In the genomic region with DNA sequence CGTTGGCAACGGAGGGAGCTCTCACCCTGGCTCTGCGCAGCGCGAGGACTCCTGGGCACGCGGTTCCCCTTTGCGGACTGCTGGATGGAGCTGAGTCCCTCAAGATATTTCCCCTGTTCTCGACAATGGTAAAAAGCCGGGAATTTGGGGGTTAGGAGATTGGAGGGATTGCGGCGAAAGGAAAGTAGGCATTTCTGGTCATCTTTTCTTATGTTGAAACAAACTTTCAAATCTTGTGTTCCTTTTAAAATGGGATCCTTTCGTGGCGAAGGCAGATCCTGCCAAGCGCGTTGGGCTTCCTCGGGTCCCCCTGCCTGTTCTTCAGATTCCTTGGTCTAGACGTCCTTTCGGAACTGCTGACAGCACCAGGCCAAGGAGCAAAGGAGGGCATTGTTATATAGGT, we compare ENCODE assay signal across 20 mouse cellular contexts. TPM values are rescaled to one million over a fixed set of nuclear protein-coding genes. Genes with fewer than 3 reads are reported as not detected.
DNase-seq lines count a peak whose midpoint lies in the region; ATAC-seq and TF ChIP-seq lines count a peak whose summit lies in the region.
"Had no signal": no experiment of that assay in that cellular context is flagged by ENCODE, and none has a peak within 500 bp of the region (broad histone marks: within the 10 kb centered on the region; RNA-seq: fewer than 3 reads in every experiment).

No protein-coding gene starts in this region.

- H3K27ac ChIP-seq in intestine, postnatal 0 days (ENCODE audit: low read depth, low read length) = no peak overlapping the region
- no peak overlapping the region for H3K27ac ChIP-seq in intestine, embryonic 15.5 days
- no peak overlapping the region for H3K27ac ChIP-seq in forebrain, embryonic 12.5 days
- H3K27ac ChIP-seq in hindbrain, postnatal 0 days = no peak overlapping the region
- 0 out of 2 replicates have a peak overlapping the region, but pooled peaks have one; percentile 49 for H3K27ac ChIP-seq in neural tube, embryonic 14.5 days (ENCODE audit: low read depth, low read length)
- H3K27ac ChIP-seq: embryonic facial prominence, embryonic 13.5 days; heart, embryonic 15.5 days; layer of hippocampus, adult 2 months; limb, embryonic 13.5 days; stomach, postnatal 0 days had no signal

- H3K9me3 ChIP-seq in intestine, postnatal 0 days (ENCODE audit: control insufficient read depth) = no peaks in the 10 kb centered on the region
- no peaks in the 10 kb centered on the region for H3K9me3 ChIP-seq in intestine, embryonic 15.5 days
- no peaks in the 10 kb centered on the region for H3K9me3 ChIP-seq in forebrain, embryonic 12.5 days
- no peaks in the 10 kb centered on the region for H3K9me3 ChIP-seq in hindbrain, postnatal 0 days (ENCODE audit: low read length)
- no peaks in the 10 kb centered on the region for H3K9me3 ChIP-seq in neural tube, embryonic 14.5 days (ENCODE audit: control insufficient read depth, low read length)
- H3K9me3 ChIP-seq: embryonic facial prominence, embryonic 13.5 days; heart, embryonic 15.5 days; limb, embryonic 13.5 days had no signal

- no peak for ATAC-seq in intestine, postnatal 0 days
- ATAC-seq in intestine, embryonic 15.5 days = no peak
- no peak for ATAC-seq in forebrain, embryonic 12.5 days (ENCODE audit: low FRiP score)
- no peak for ATAC-seq in hindbrain, postnatal 0 days
- ATAC-seq in neural tube, embryonic 14.5 days (ENCODE audit: low read depth) = no peak
- ATAC-seq: lung, postnatal 0 days; Patski had no signal

- no peaks in the 10 kb centered on the region for H3K4me1 ChIP-seq in intestine, postnatal 0 days (replicated peaks; ENCODE audit: control insufficient read depth, insufficient read depth, low read length)
- H3K4me1 ChIP-seq in intestine, embryonic 15.5 days (replicated peaks) = peaks cover 25% of the 10 kb centered on the region
- peaks cover 71% of the 10 kb centered on the region for H3K4me1 ChIP-seq in forebrain, embryonic 12.5 days
- H3K4me1 ChIP-seq in hindbrain, postnatal 0 days (ENCODE audit: insufficient read depth, low read length) = 0 out of 2 replicates have a peak, but pooled peaks cover 6% of the 10 kb centered on the region
- H3K4me1 ChIP-seq in neural tube, embryonic 14.5 days (ENCODE audit: control insufficient read depth, insufficient read depth, low read length) = peaks cover 15% of the 10 kb centered on the region

- peak; percentile 10 for DNase-seq in hindbrain, postnatal 0 days (ENCODE audit: low spot score)
- no peak for DNase-seq in layer of hippocampus, postnatal 36 days
- no peak for DNase-seq in adrenal gland, adult 2 months
- no peak for DNase-seq in cerebellum, adult 18-20 months
- DNase-seq: adrenal gland, postnatal 36 days; B cell, adult 2 months; cerebellum, adult 11 months; kidney, adult 18-20 months; right cerebral cortex, postnatal 25 days had no signal

- H3K4me2 ChIP-seq in intestine, postnatal 0 days (replicated peaks; ENCODE audit: low read depth) = 0 out of 2 replicates have a peak overlapping the region, but pooled peaks have one; percentile 6
- H3K4me2 ChIP-seq in intestine, embryonic 15.5 days (replicated peaks) = no peak overlapping the region
- peak overlapping the region; percentile 70; the same call in 1 of the 2 replicates for H3K4me2 ChIP-seq in forebrain, embryonic 12.5 days
- H3K4me2 ChIP-seq in hindbrain, postnatal 0 days (ENCODE audit: low read depth, low read length) = peak overlapping the region; percentile 57
- H3K4me2 ChIP-seq in neural tube, embryonic 14.5 days (ENCODE audit: low read depth, low read length) = peak overlapping the region; percentile 78

- no peaks in the 10 kb centered on the region for H3K36me3 ChIP-seq in intestine, postnatal 0 days (ENCODE audit: control insufficient read depth, insufficient read depth)
- H3K36me3 ChIP-seq in intestine, embryonic 15.5 days = no peaks in the 10 kb centered on the region
- no peaks in the 10 kb centered on the region for H3K36me3 ChIP-seq in forebrain, embryonic 12.5 days (replicated peaks)
- no peaks in the 10 kb centered on the region for H3K36me3 ChIP-seq in hindbrain, postnatal 0 days (ENCODE audit: insufficient read depth, low read length)
- H3K36me3 ChIP-seq in neural tube, embryonic 14.5 days (ENCODE audit: control insufficient read depth, insufficient read depth, low read length) = no peaks in the 10 kb centered on the region
- H3K36me3 ChIP-seq: embryonic facial prominence, embryonic 13.5 days; heart, embryonic 15.5 days; limb, embryonic 13.5 days had no signal

- no peak for TF ChIP-seq CTCF in intestine, postnatal 0 days (IDR thresholded peaks at IDR 0.05; ENCODE audit: low read depth)
- TF ChIP-seq CTCF in hindbrain, postnatal 0 days (IDR thresholded peaks at IDR 0.05; ENCODE audit: low read depth) = no peak

- H3K4me3 ChIP-seq in intestine, postnatal 0 days (ENCODE audit: low read depth, low read length) = peak overlapping the region; percentile 44; the same call in 1 of the 2 replicates
- H3K4me3 ChIP-seq in intestine, embryonic 15.5 days (replicated peaks) = no peak overlapping the region
- peak overlapping the region; percentile 43 for H3K4me3 ChIP-seq in forebrain, embryonic 12.5 days (replicated peaks)
- H3K4me3 ChIP-seq in hindbrain, postnatal 0 days (ENCODE audit: low read length) = peak overlapping the region; percentile 43
- H3K4me3 ChIP-seq in neural tube, embryonic 14.5 days (ENCODE audit: low read depth, low read length) = peak overlapping the region; percentile 54; the same call in 1 of the 2 replicates
- H3K4me3 ChIP-seq: layer of hippocampus, adult 2 months had no signal

- no peak overlapping the region for H3K9ac ChIP-seq in intestine, postnatal 0 days (ENCODE audit: low read depth, low read length)
- H3K9ac ChIP-seq in intestine, embryonic 15.5 days = no peak overlapping the region
- H3K9ac ChIP-seq in forebrain, embryonic 12.5 days = no peak overlapping the region
- H3K9ac ChIP-seq in hindbrain, postnatal 0 days (replicated peaks; ENCODE audit: low read length) = no peak overlapping the region
- H3K9ac ChIP-seq in neural tube, embryonic 14.5 days (replicated peaks; ENCODE audit: low read depth, low read length) = no peak overlapping the region
- H3K9ac ChIP-seq: embryonic facial prominence, embryonic 13.5 days; heart, embryonic 15.5 days; limb, embryonic 13.5 days had no signal

- 6% methylated on average over 19 of the region's 19 CpGs for WGBS in intestine, postnatal 0 days
- WGBS in intestine, embryonic 15.5 days = 4% methylated on average over 19 of the region's 19 CpGs
- under 1% methylated on average over 19 of the region's 19 CpGs for WGBS in forebrain, embryonic 12.5 days
- WGBS in hindbrain, postnatal 0 days = 5% methylated on average over 19 of the region's 19 CpGs
- 3% methylated on average over 19 of the region's 19 CpGs for WGBS in neural tube, embryonic 14.5 days

- H3K27me3 ChIP-seq in intestine, postnatal 0 days (replicated peaks; ENCODE audit: control insufficient read depth, insufficient read depth, low read length) = peaks cover 98% of the 10 kb centered on the region
- peaks cover 90% of the 10 kb centered on the region for H3K27me3 ChIP-seq in intestine, embryonic 15.5 days (replicated peaks)
- H3K27me3 ChIP-seq in forebrain, embryonic 12.5 days = peaks cover 97% of the 10 kb centered on the region
- H3K27me3 ChIP-seq in hindbrain, postnatal 0 days (ENCODE audit: insufficient read depth, low read length) = peaks cover 65% of the 10 kb centered on the region
- peaks cover 16% of the 10 kb centered on the region for H3K27me3 ChIP-seq in neural tube, embryonic 14.5 days (ENCODE audit: control insufficient read depth, insufficient read depth, low read length)

RNA-seq across cellular contexts. Expression of gene Gbx2, which starts 1.0 kb away (rescaled TPM):
- 0.08 and 0.16 TPM in 2 replicates for polyA plus RNA-seq in intestine, postnatal 0 days (2015; fragmentation: Nextera tagmentation; extraction: Ambion mirVana)
- 0.09 and 0.15 TPM in 2 replicates for polyA plus RNA-seq in intestine, embryonic 15.5 days (2015; fragmentation: Nextera tagmentation; extraction: Ambion mirVana)
- 26.9 and 28.0 TPM in 2 replicates for polyA plus RNA-seq in forebrain, embryonic 12.5 days (2016; fragmentation: Nextera tagmentation; extraction: Ambion mirVana)
- 22.1 and 27.7 TPM in 2 replicates for total RNA-seq in hindbrain, postnatal 0 days (2014; rRNA removed)
- polyA plus RNA-seq in hindbrain, postnatal 0 days (2015; fragmentation: Nextera tagmentation; extraction: Ambion mirVana) = 25.6 and 26.9 TPM in 2 replicates
- polyA plus RNA-seq in neural tube, embryonic 14.5 days (2014; fragmentation: Nextera tagmentation; extraction: Ambion mirVana) = 25.4 and 30.9 TPM in 2 replicates
- total RNA-seq in layer of hippocampus, postnatal 36 days (2021) = under 1 TPM in 1 of 2 experiments, not detected in 1; 0.17 TPM
- not detected for total RNA-seq in adrenal gland, adult 2 months (2021)
- 0.10 TPM in 1 of 2 replicates, not detected in the other for polyA plus RNA-seq in adrenal gland, adult 2 months (2012; rRNA removed)
- total RNA-seq: adrenal gland, postnatal 36 days had no signal
- polyA plus RNA-seq: heart, embryonic 15.5 days; stomach, postnatal 0 days had no signal

Comparison
In these comparisons a context has a peak if more than half of its experiments do, and no peak if none do; other contexts are left out.
1. RNA of gene Gbx2, which starts 1.0 kb away (polyA plus RNA-seq): 25.4 to 30.9 TPM in neural tube, embryonic 14.5 days, 25.6 to 26.9 TPM in hindbrain, postnatal 0 days and 26.9 to 28.0 TPM in forebrain, embryonic 12.5 days; 0.09 to 0.15 TPM in intestine, embryonic 15.5 days, 0.08 to 0.16 TPM in intestine, postnatal 0 days and 0.10 TPM in adrenal gland, adult 2 months; every median in the first group is over 10 times any median in the second.